Mouse (Mus musculus) mature B cell (primary cell): ENCODE data around the gene Ddx19a.
"Not testable (repeated sequence)": the region's sequence is repeated elsewhere in the genome, so short reads cannot be mapped to it uniquely, and the experiment has no call there.

Experiments
- in situ Hi-C: fragments of 300-500 bp; cut with MboI; formaldehyde crosslinking; loops from 2 replicates; pipeline ENCODE4 v1.14.3; 2019

Ddx19a gene

DNA sequence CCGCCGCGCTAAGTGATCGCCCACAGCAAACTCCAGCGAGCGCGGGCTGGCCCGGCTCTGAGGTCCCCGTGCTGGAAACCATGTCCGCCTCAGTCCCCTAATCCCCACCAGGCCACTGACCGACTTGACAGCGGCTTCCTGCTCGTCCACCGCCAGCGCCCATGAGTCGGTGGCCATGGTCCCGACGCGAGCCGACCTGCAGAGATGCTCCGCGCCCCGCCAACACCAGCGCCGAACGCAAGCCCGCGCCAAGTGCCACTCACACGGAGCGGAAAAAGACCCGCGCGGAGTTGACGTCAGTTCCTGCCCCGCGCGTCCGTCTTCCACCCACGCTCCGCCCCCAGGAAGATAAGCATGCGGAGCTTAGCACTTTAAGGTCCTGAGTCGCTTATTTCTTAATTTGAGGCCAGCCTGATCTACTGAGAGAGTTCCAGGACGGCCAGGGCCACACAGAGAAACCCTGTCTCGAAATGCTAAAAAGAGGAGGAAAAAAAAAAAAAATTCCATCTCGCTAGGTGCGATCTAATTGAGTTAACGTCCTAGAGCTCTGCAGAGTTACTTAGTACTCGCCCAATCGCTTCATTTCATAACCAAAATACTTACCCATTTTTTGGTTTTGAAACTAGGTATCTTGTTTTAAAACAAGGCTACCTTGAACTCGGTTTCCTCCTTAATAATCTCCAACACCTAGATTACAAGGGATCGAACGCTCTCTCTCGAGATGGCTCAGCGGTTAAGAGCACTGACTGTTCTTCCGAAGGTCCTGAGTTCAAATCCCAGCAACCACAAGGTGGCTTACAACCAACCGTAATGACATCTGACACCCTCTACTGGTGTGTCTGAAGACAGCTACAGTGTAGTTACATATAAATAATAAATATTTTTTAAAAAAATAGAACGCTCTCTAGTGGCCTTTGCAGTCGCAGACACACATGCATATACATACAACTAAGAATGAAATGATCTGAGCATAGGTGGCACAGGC lies at the start of gene Ddx19a:
TSS of gene Ddx19a (minus strand) at position 254 of the 985 bp plus-strand sequence.
- in situ Hi-C loops: no loop called here

DNA sequence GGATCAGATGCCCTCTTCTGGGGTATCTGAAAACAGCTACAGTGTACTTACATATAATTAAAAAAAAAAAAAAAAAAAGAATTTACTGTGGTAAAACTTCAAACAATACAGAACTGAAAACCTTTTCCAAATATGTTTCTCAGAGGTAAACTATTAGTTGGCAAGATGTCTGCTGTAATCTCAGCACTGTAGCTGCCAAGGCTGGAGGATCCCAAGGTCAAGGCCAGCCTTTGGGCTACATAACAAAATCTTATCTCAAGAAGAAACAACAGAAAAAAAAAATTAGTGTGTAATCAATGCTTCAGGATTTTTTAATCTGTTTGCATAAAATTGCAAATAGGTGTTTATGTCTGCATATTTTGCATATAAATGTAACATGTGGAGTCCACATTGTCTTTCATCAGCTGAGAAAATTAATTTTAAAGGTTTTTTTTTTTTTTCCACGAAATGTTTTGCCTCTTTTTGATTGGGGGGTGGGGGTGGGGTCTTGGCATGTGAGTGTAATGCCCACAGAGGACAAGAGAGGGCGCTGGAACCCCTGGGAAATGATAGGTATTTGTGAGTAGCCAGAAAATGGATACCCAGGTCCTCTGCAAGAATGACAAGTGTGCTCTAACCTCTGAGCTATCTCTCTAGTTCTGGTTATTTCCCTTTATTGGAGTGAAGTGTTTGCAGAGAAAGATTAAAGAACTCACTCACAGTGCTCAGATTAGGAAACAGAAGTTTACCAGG lies 46.6 kb upstream of the Ddx19a start:
- in situ Hi-C loops: no loop called here

DNA sequence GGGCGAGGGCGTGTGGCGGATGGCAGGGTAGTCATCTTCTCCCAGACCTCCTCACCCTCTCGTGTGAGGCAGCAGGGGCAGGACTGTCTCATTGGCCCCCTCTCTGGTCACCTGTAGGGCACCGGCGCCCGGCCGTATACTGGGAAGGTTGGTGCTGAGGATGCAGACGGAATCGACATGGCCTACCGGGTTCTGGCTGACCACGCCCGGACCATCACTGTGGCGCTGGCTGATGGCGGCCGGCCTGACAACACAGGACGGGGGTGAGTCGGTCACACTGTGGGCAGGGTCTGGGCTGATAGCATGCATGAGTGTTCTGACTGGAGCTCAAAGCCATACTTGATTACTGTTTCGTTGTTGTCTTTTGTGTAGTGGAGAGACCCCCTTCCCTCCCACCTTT lies 44.9 kb upstream of the Ddx19a start:
- in situ Hi-C loops: no loop called here

DNA sequence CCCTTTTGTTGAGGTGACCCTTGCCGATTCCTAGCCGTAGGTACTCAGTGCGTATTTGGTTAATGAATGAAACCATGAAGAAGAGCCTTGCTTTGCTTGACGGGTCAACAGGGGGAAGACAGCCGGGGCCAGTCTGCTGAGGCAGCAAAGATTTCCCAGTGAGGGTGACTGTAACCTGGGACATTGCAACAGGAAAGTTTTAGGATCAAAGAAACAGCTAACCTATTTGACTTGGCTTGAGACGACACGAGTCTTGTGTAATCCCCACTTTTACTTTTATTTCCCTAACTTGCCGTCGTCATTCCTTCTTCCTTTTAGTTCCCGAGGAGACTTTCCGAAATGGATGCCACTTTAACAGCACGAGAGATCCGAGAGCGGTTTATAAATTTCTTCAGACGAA lies 39.0 kb upstream of the Ddx19a start:
- in situ Hi-C loops: no loop called here

DNA sequence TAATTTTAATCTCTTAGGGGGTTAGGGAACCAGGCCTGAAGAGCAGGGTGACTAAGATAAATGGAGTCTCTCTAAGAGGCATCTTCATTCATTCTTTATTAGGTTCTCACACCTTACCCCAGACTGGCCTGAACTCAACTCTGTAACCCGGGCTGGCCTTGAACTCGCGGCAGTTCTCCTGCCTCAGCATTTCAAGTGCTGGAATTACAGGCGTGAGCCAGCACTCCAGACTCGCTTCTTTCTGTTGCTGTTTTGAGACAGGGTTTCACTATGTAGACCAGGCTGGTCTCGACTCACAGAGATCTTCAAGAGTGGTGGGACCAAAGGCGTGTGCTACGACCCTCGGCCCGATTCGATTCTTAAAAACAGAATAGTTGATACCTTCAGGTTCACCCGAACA lies 36.7 kb upstream of the Ddx19a start:
- in situ Hi-C loops: no loop called here

DNA sequence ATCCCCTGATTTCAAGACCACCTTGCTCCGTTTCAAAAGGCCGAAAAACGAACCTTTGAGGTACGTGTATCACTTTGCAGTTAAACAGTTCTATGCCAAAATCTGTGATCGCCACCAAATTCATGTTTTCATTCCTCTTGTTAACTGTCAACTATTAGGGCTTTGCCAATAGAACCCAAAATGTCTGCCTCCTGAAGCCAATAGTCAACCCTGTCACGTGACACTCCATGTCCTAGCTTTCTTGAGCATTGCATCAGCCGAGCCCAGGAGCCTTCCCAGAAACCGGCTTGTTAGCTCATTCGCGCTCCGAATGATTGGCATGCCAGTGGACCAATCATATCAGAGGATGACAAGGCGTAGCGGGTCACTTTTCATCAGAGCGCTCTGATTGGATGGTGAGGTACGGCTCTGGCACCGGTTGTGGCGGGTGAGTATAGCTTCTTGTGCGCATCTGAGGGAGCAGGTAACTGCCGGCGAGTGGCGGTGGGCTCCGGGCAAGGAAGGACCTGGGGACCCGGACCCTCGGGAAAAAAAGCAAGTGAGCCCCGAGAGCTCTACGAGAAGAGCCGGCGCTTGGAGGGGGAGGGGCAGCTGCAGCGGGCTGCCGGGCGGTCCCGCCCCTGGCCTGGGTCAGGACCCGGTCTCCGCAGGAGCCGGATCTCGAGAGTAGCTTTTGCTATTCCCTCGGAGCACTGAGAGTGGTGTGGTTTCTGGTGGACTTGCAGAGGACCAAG lies 36.0 kb upstream of the Ddx19a start:
- in situ Hi-C loops: no loop called here

DNA sequence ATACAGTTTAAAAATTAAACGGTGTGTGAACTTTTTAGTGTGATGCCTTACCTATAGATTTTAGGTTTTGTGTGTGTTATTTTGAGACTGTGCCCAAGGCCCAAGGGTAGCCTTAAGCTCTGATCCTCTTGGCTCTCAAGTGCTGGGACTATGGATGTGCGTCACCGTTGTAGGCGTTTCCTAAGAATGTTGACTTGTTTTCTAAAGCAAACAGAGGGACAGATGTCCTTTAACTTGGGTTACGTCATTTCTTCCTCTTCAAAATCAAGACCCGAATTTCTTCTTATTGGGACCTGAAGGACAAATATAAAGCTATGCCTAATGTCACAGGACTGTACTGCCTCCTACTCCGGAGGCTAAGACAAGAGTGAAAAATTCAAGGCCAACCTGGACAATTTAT lies 35.3 kb upstream of the Ddx19a start, which contains the start of gene Aars:
TSS of gene Aars (plus strand) at position 229 of the 400 bp plus-strand sequence.
- in situ Hi-C loops: no loop called here

DNA sequence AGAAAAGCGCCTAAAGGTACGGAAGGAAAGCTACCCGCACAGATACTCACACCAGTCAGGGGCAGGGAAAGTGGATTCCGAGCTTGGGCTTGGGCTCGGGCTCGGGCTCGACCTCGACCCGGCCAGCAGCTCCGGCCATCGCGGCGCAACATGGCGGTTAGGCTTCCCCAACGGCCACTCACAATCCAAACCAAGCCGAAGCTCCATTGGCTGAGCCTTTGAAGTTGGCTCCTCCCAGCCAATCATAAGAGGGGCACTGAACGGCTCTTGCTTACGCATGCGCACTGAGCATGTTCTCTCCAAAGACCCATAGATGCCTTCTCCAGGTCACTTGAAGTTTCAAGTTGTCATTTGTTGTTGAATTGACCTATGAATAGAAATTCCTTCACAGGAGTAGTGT lies 34.0 kb upstream of the Ddx19a start, which contains the start of gene Ddx19b:
TSS of gene Ddx19b (minus strand) at position 180 of the 400 bp plus-strand sequence.
- in situ Hi-C loops: no loop called here

DNA sequence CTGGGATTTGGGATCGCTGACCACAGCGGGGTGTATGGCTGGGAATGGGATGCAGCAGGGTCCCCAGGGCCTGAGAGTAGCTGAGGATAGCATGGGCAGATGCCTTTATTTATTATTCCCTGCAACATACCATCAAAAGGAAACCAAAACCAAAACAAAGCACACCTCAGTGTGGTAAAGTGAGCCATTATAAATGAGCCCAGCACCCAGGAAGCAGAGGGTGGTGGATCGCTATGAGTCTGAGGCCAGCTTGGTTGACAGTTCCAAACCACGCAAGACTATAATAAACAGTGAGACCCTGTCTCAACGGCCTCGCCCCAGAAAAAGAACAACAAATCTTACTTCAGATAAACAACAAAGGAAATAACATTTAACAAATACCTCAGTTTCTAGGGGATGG lies 32.4 kb upstream of the Ddx19a start:
- in situ Hi-C loops: no loop called here

DNA sequence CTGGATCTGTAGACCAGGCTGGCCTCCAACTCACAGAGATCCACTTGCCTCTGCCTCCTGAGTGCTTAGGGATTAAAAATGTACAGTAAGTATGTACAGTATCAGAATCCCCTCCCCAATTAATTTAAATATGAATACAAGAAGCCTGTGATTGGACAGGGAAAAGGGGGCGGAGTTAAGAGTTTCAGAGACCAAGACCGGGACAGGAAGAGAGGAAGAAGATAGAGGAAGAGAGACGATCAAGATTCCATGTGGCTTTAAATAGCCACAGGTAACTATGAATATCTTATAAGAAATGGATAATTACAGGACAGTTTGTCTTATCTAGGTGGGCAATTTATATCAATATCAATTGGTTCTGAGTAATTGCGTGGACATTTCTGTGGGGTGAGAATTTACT lies 32.0 kb upstream of the Ddx19a start:
- in situ Hi-C loops: no loop called here

DNA sequence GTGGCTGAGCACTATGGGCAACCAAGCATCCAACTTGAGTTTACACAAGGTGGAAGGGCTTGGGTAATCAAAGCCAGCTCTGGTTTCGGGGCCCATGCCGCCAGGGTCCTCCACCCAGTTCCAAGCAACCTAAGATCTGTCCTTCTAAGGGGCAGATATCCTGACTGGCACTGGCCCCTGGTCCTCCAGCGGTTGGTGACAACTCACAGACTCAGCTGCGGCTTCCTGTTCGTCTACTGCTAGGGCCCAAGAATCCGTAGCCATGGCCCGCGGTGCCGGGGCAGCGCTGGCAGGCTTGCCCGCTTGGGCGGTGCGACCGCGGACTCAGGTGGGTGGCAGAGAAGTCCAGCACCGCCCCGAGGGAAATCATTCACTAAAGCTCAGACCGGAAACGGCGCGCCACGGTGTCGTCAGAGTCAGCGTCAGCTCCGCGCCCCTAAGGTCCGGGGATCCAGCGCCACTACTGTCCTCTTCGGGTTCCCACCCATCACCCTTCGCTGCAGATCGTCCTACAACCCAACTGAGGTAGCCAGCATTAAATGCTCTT lies 29.9 kb upstream of the Ddx19a start:
- in situ Hi-C loops: no loop called here

DNA sequence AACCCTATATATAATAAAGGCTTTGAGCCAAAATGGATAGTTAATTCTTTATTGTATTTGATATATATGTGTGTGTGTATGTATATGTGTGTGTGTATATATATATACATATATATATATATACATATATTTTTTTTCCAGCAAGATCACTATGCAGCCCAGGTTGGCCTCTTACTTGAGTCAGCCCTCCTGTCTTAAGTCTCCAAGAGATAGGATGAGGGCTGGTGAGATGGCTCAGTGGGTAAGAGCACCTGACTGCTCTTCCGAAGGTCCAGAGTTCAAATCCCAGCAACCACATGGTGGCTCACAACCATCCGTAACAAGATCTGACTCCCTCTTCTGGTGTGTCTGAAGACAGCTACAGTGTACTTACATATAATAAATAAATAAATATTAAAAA lies 29.0 kb upstream of the Ddx19a start:
- in situ Hi-C loops: not testable (repeated sequence)

DNA sequence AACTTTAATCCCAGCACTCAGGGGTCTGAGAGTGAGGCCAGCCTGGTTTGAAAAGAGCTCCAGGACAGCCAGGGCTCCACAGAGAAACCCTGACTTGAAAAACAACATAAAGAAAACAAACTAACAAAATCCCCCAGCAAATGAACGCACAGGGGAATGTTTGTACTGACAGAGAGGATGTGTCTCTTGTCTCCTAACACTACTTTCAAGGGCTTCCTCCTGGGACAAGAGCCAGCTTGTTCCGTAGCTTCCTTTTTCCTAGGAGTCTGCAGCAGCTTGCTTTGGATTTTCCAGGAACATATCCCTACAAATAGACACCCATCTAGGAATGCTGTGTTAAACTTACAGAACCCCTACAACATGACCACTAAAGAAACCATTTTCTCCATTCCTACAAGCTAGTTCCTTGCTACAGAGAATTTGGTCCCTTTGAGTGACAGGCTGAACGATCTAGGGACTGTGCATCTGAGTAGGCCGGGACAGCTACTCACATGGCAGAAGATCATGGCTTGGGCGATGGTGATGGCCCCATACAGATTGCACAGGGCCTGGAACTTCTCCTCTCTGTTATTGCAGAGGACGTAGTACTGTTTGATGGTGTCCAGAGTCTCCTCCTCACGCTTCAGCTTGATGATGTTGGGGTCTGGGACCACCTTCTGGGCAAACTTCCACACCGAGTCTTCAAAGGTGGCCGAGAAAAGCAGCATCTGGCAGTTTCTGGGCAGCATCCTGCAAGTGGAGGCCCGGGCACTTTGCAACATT lies 12.8 kb upstream of the Ddx19a start:
- in situ Hi-C loops: not testable (repeated sequence)

DNA sequence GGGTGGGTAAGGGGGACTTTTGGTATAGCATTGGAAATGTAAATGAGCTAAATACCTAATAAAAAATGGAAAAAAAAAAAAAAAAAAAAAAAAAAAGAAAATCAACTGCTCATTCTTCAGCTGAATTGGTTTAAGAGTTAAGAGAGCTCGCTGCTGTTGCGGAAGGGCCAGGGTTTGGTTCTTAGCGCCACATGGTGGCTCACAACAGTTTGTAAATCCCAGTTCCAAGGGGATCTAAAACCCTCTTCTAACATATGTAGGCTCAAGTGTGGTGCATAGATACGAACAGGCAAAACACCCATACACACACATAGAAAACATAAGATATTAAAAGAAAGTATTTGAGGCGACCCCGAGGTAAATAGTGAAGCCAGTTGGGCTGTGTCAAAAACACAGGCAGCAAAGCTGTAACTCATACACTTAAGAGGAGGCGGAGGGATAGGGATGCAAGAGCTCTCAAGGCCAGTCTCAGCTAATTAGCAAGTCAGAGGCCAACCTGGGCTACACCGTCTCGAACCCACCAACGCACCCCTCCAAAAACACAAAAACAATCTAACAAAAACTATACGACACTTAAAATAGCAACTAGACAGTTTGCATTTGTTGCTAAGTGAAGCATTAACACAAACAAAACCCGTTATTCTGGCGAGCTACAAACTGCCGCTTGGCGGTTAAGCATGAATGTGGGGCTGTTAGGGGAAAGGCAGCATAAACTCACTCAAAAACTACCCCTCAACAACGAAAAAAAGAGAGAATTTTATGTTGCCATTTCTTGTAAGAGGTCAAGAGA lies 764 bp downstream of the Ddx19a start:
- in situ Hi-C loops: no loop called here

DNA sequence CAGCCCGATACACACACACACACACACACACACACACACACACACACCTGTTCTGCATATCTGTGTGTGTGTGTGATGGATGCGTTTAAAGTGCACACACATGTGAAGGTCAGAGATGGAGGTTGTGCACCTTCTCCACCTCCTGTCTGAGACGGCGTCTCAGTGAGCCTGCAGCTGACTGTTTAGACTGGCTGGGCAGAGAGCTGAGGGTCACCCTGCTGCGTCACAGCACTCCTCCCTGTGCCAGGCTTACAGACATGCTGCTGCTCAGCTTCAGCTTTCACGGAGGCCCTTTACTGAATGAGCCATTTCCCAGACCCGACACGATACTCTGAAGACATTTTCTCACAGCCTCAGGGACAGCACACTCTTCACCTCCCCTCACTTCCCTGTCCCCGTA lies 7.6 kb downstream of the Ddx19a start:
- in situ Hi-C loops: no loop called here

DNA sequence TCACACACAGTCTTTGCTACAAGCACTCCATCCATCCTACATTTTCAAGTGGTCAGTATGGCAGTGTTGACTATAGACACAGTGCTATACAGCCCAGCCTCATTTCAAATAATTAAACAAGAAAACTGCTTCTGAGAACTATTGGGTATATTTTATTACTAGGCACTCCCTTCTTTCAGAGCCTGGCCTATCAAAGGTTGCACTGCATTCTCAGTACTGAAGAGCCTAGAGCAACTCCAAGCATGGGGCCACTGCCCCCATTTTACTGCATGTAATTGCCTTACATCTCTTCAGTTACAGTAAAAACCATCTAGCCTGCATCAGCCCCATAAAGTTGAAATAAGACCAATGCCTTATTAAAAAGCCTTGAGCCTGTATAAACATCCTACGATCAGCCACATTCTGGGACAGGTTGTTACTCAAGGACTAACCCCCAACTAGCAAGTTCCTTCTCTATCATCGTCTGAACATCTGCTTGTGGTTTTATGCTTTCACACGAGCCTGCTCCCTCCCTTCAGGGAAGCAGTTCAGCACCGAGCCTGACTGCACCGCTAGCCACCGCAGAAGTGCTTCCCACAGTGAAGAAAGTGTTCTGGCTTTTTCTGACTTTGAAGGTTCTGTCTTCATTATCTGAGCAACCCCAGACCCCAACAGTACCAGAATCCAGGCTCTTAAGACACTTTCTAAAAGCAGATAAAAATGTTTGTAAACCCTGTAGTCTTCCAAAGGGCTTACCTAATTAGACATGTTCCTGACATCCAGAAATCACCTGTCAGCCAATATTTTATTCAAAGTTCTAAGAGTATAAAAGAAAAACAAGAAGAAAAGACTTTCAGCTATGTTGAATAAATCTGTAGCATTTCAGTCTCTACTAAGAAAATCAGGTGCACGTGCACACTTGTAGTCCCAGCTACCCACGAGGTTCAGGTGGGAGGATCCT lies 9.5 kb downstream of the Ddx19a start:
- in situ Hi-C loops: no loop called here

DNA sequence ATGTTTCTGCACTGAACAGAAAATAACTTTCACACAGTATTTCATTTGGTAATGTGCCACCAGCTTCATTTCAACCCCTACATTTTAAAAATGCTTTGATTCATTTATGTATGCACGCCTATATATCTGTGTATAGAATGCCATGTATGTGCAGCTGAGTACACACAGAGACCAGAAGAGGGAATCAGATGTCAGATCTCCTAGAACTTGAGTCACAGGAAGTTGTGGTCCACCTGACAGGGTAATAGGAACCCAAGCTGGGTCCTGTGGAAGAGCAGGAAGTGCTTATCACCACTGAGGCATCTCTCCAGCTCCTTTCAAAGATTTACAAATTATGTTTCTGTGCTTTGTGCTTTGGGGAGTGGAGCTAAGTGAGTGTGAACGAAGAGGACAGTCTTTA lies 16.3 kb downstream of the Ddx19a start:
- in situ Hi-C loops: no loop called here

DNA sequence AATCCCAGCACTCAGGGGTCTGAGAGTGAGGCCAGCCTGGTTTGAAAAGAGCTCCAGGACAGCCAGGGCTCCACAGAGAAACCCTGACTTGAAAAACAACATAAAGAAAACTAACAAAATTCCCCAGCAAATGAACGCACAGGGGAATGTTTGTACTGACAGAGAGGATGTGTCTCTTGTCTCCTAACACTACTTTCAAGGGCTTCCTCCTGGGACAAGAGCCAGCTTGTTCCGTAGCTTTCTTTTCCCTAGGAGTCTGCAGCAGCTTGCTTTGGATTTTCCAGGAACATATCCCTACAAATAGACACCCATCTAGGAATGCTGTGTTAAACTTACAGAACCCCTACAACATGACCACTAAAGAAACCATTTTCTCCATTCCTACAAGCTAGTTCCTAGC lies 19.6 kb downstream of the Ddx19a start:
- in situ Hi-C loops: not testable (repeated sequence)

DNA sequence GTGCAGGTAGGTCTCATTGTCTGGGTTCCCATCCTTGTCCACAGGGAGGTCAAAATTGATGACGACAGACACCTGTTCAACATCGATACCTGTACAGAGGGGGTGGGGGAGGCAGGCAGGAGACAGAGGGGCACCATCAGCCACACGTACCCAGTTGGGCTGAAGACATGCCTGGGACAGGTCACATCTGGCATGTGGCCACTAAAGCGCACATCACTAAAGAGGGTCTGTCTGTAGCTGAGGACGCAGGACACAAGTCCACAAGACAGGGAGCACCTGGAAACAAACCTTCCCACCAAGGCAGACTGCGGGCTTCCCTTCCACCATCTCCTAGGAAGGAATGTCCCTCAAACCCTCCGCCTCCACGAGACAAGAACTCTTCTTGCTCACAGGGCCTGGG lies 21.1 kb downstream of the Ddx19a start:
- in situ Hi-C loops: not testable (repeated sequence)
